Mouse (Mus musculus) G1E-ER4 (cell line): ENCODE results near the gene Ampd2. TPM values are rescaled to one million over a fixed set of nuclear protein-coding genes. Genes with fewer than 3 reads are reported as not detected.
A peak's percentile ranks its signal among the peaks of the same experiment; 100 is the strongest.

Experiments
- GATA1 ChIP-seq: IDR thresholded peaks from one replicate; pipeline ENCODE4 v1.8.0; 2012; ENCODE audit warnings: low read length, inconsistent platforms
- polyA plus RNA-seq: library from polyadenylated mRNA; stranded (reverse); fragments of >175 nt; gene quantifications from 2 replicates; pipeline ENCODE4 v1.2.3, GENCODE M21; 2012

The Ampd2 gene
- polyA plus RNA-seq, 1 experiment: 347 TPM

GRCm38 (mm10) chr3:108105281-108105680 lies 18.8 kb upstream of the Ampd2 start:
- no peak for TF ChIP-seq GATA1

GRCm38 (mm10) chr3:108102075-108102474 lies 15.6 kb upstream of the Ampd2 start:
- no peak for TF ChIP-seq GATA1

- TF ChIP-seq GATA1: no peak
Observed at GRCm38 (mm10) chr3:108101594-108101993, 15.1 kb upstream of the Ampd2 start.

GRCm38 (mm10) chr3:108098316-108098715 lies 11.9 kb upstream of the Ampd2 start:
- peak; percentile 94 for TF ChIP-seq GATA1

DNA sequence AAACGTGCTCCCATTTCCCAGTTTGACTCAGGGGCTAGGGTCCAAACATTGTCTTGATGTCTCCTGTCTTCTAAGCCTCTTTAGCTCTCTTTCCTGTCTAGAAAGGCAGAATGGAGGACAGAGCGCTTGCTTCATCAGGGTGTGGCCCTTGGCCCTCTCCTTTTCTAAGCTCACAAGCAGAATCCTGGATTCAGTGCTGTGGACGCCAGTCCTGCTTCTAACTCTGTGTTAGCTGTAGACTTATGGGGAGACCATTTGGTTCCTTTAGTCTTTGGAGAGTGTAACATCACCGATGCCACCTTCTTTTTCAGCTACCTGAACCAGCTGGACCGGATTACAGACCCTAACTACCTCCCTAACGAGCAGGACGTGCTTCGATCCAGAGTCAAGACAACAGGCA lies 11.2 kb upstream of the Ampd2 start:
- no peak for TF ChIP-seq GATA1

DNA sequence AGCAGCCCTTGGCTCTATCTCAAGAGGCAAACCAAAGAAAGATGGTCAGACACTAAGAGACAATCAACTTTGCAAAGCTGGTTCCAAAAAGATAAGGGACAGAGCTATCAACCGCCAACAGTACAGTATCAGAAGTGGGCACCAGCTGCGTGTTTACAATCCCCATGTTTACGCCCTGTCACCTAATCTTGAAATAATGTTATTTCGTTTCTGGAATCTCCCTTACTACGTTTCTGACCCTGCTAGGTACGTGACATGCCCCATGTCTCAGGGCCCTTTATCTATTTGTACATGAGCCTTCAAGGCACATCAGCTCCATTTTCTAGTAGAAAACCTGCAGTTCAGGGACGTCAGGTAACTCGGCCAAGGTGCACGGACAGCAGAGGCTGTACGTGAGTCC lies 10.3 kb upstream of the Ampd2 start:
- TF ChIP-seq GATA1: peak; percentile 100

- no peak for TF ChIP-seq GATA1
Observed at GRCm38 (mm10) chr3:108096226-108096625, 9.8 kb upstream of the Ampd2 start.

GRCm38 (mm10) chr3:108094976-108095760 lies 8.7 kb upstream of the Ampd2 start:
- TF ChIP-seq GATA1: no peak

- TF ChIP-seq GATA1: no peak
Observed at GRCm38 (mm10) chr3:108094146-108094545, 7.7 kb upstream of the Ampd2 start.

GRCm38 (mm10) chr3:108093306-108093705 lies 6.9 kb upstream of the Ampd2 start:
- TF ChIP-seq GATA1: no peak

DNA sequence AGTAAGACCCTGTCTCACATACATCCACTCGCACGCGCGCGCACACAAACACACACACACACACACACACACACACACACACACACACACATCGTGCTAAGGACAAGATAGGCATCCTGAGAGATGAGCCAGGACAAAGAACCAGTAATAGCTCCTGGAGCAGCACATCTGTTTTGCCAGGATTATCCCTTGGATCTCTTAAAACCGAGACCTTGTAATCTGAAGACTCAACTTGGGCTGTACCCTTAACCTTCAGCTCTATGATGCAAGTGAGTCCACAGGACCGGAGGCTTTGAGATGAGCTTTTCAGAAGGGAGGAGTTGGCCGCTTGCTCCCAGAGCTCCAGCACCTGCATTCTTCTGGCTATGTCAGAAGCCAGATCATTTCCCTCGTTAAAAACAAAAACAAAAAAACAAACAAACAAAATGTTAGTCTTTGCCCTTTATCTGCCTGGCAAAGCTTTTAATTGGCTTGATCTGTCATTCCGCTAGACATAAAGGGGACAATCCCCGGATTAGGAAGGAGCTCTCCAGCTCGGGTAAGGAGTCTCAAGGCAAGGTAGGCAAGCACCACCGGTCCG lies 6.2 kb upstream of the Ampd2 start, which contains the start of gene Gnat2:
Gnat2 (plus strand) TSS at position 254 of the 580 bp plus-strand sequence.
- no peak for TF ChIP-seq GATA1

GRCm38 (mm10) chr3:108092030-108092429 lies 5.6 kb upstream of the Ampd2 start:
- no peak for TF ChIP-seq GATA1

DNA sequence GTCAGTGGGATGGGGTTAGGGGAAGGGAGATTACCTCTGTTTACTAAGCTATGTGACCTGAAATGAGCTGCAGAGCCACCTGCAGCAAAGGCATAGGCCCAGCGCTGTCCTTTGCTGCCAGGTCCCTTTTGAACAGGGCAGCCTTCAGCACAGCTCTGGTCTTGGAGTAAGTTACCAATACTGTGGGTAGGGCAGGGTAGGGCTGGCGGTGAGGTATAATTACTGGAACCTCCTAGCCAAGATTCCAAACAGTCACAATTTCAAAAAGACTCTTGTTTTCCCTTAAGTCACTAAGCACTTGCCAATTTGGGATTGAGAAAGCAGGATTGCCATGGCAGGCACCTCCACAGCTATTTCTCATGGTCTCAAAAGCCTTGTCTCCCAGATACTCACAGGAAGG lies 4.1 kb upstream of the Ampd2 start:
- TF ChIP-seq GATA1: no peak

- TF ChIP-seq GATA1: no peak
Observed at GRCm38 (mm10) chr3:108089916-108090315, 3.5 kb upstream of the Ampd2 start.

DNA sequence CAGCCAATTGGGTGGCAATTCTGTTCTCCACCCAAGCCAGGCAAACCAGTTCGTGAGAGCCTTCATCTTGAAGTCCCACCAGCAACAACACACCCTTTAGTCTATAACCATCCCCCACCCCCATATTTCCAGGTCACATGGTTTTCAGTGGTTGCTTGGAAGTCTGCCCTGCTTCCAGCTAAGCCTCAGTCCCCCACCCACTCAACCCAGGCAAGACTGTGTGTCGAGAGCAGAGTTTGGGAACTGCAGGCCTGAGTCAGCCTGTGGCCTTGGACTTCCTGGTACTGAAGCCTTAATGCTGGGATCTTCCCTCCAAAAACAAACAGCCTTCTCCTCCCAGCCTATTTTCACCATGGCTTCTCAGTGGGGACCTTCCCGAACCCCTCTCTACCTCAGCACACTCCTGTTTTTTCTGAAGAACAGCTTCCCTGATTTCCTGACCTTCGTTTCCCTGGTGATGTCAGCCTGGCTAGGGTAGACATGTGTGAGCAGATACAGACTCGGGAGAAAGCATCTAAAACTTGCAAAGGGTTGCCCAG lies 2.5 kb upstream of the Ampd2 start:
- no peak for TF ChIP-seq GATA1

DNA sequence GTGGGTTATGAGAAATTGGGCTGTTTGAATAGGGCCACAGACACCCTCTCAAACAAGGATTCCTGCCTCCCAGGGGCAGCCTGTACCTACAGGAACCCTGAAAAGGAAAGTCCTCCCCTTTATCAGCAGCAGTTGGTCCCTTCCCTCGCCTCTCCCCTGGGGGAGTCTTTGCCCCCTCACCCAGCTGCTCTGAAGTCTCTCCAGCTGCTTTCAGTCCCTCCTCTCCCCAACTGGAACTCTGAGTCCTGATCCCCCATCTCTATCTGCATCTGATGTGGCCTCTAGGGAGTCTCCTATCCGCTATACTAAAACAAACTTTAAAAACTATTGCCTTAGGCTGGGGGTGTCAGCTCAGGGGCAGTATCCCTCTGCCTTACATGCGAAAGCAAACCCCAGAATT lies 878 bp upstream of the Ampd2 start:
- no peak for TF ChIP-seq GATA1

GRCm38 (mm10) chr3:108085721-108086469 lies 556 bp downstream of the Ampd2 start:
- no peak for TF ChIP-seq GATA1
